Mouse (Mus musculus): ENCODE results near the gene Dnajc24.

- TF ChIP-seq CTCF (IDR thresholded peaks at IDR 0.05) (no peak), EP300 (IDR thresholded peaks at IDR 0.05) (no peak)
These were observed 18.1 kb downstream of the Dnajc24 start for GRCm38 (mm10) chr2:105985206-105985605.

Data from lung, postnatal 0 days (tissue).